Mouse (Mus musculus): ENCODE data around the gene Wipi2. TPM values are rescaled to one million over a fixed set of nuclear protein-coding genes. Genes with fewer than 3 reads are reported as not detected.

Gene Wipi2
- total and polyA plus RNA-seq, 2 experiments from 2014 or later = 19.6 to 37.2 TPM

- no peaks in the 10 kb centered on the region for H3K9me3 ChIP-seq (replicated peaks; ENCODE audit: control insufficient read depth, low read length)
- DNase-seq (ENCODE audit: low spot score) (no peak), ATAC-seq (ENCODE audit: insufficient read depth, low read depth) (no peak)
- WGBS = 3% methylated on average over 42 of the region's 42 CpGs
- H3K27me3 ChIP-seq (ENCODE audit: control insufficient read depth, insufficient read depth, low read length) = peaks cover 35% of the 10 kb centered on the region
- H3K9ac ChIP-seq (replicated peaks; ENCODE audit: low read depth, low read length) = no peak within 1 kb of the TSS
- no peak for TF ChIP-seq EP300 (IDR thresholded peaks at IDR 0.05; ENCODE audit: low read depth)
- TF ChIP-seq CTCF (IDR thresholded peaks at IDR 0.05; ENCODE audit: low read depth) = no peak
- H3K4me2 ChIP-seq (ENCODE audit: low read depth, low read length) = peak within 1 kb of the TSS; percentile 52
- peak within 1 kb of the TSS; percentile 33 for H3K4me3 ChIP-seq (ENCODE audit: low read depth, low read length)
- 0 out of 2 replicates have a peak, but pooled peaks cover 4% of the 10 kb centered on the region for H3K4me1 ChIP-seq (ENCODE audit: control insufficient read depth, insufficient read depth)
- H3K36me3 ChIP-seq (replicated peaks; ENCODE audit: control insufficient read depth, insufficient read depth, low read length) = no peaks in the 10 kb centered on the region
- no peak within 1 kb of the TSS for H3K27ac ChIP-seq (ENCODE audit: low read depth)
Observed at GRCm38 (mm10) chr5:142608259-142608988, 19.1 kb upstream of the Wipi2 start, which contains the start of gene Mmd2. Gene Mmd2, minus strand, starts transcription at chr5:142608800.

GRCm38 (mm10) chr5:142608989-142609325, 18.5 kb upstream of the Wipi2 start:
- no peak overlapping the region for H3K9ac ChIP-seq (replicated peaks; ENCODE audit: low read depth, low read length)
- peak overlapping the region; percentile 33; the same call in 1 of the 2 replicates for H3K4me3 ChIP-seq (ENCODE audit: low read depth, low read length)
- no peaks in the 10 kb centered on the region for H3K36me3 ChIP-seq (replicated peaks; ENCODE audit: control insufficient read depth, insufficient read depth, low read length)
- no peaks in the 10 kb centered on the region for H3K9me3 ChIP-seq (replicated peaks; ENCODE audit: control insufficient read depth, low read length)
- ATAC-seq (ENCODE audit: insufficient read depth, low read depth) = no peak
- TF ChIP-seq CTCF (IDR thresholded peaks at IDR 0.05; ENCODE audit: low read depth) = no peak
- TF ChIP-seq EP300 (IDR thresholded peaks at IDR 0.05; ENCODE audit: low read depth) = no peak
- peaks cover 35% of the 10 kb centered on the region for H3K27me3 ChIP-seq (ENCODE audit: control insufficient read depth, insufficient read depth, low read length)
- H3K27ac ChIP-seq (ENCODE audit: low read depth) = no peak overlapping the region
- no peak for DNase-seq (ENCODE audit: low spot score)
- WGBS = 8% methylated on average over 4 of the region's 4 CpGs
- H3K4me1 ChIP-seq (ENCODE audit: control insufficient read depth, insufficient read depth) = 0 out of 2 replicates have a peak, but pooled peaks cover 4% of the 10 kb centered on the region
- peak overlapping the region; percentile 52 for H3K4me2 ChIP-seq (ENCODE audit: low read depth, low read length)

GRCm38 (mm10) chr5:142610362-142610761, 17.1 kb upstream of the Wipi2 start:
- H3K36me3 ChIP-seq (replicated peaks; ENCODE audit: control insufficient read depth, insufficient read depth, low read length) = no peaks in the 10 kb centered on the region
- no peak overlapping the region for H3K27ac ChIP-seq (ENCODE audit: low read depth)
- 80% methylated on average over 4 of the region's 4 CpGs for WGBS
- H3K4me1 ChIP-seq (ENCODE audit: control insufficient read depth, insufficient read depth) = 0 out of 2 replicates have a peak, but pooled peaks cover 4% of the 10 kb centered on the region
- no peak overlapping the region for H3K4me2 ChIP-seq (ENCODE audit: low read depth, low read length)
- no peaks in the 10 kb centered on the region for H3K9me3 ChIP-seq (replicated peaks; ENCODE audit: control insufficient read depth, low read length)
- DNase-seq (ENCODE audit: low spot score) (no peak), ATAC-seq (ENCODE audit: insufficient read depth, low read depth) (no peak)
- no peak overlapping the region for H3K9ac ChIP-seq (replicated peaks; ENCODE audit: low read depth, low read length)
- H3K27me3 ChIP-seq (ENCODE audit: control insufficient read depth, insufficient read depth, low read length) = peaks cover 35% of the 10 kb centered on the region
- TF ChIP-seq CTCF (IDR thresholded peaks at IDR 0.05; ENCODE audit: low read depth) = no peak
- TF ChIP-seq EP300 (IDR thresholded peaks at IDR 0.05; ENCODE audit: low read depth) = no peak
- H3K4me3 ChIP-seq (ENCODE audit: low read depth, low read length) = no peak overlapping the region

- peaks cover 4% of the 10 kb centered on the region; the same call in 1 of the 2 replicates for H3K27me3 ChIP-seq (ENCODE audit: control insufficient read depth, insufficient read depth, low read length)
- WGBS = 67% methylated on average over 3 of the region's 3 CpGs
- no peak overlapping the region for H3K9ac ChIP-seq (replicated peaks; ENCODE audit: low read depth, low read length)
- no peak overlapping the region for H3K27ac ChIP-seq (ENCODE audit: low read depth)
- H3K4me1 ChIP-seq (ENCODE audit: control insufficient read depth, insufficient read depth) = no peaks in the 10 kb centered on the region
- TF ChIP-seq CTCF (IDR thresholded peaks at IDR 0.05; ENCODE audit: low read depth) (no peak), EP300 (IDR thresholded peaks at IDR 0.05; ENCODE audit: low read depth) (no peak)
- no peaks in the 10 kb centered on the region for H3K9me3 ChIP-seq (replicated peaks; ENCODE audit: control insufficient read depth, low read length)
- ATAC-seq (ENCODE audit: insufficient read depth, low read depth) (no peak), DNase-seq (ENCODE audit: low spot score) (no peak)
- no peak overlapping the region for H3K4me3 ChIP-seq (ENCODE audit: low read depth, low read length)
- H3K36me3 ChIP-seq (replicated peaks; ENCODE audit: control insufficient read depth, insufficient read depth, low read length) = no peaks in the 10 kb centered on the region
- H3K4me2 ChIP-seq (ENCODE audit: low read depth, low read length) = no peak overlapping the region
Observed at GRCm38 (mm10) chr5:142614513-142614912, 13.0 kb upstream of the Wipi2 start.

- DNase-seq (ENCODE audit: low spot score) = no peak
- Histone ChIP-seq H3K4me1 (ENCODE audit: control insufficient read depth, insufficient read depth) (no peaks in the 10 kb centered on the region), H3K4me2 (ENCODE audit: low read depth, low read length) (no peak overlapping the region), H3K4me3 (ENCODE audit: low read depth, low read length) (no peak overlapping the region), H3K27me3 (ENCODE audit: control insufficient read depth, insufficient read depth, low read length) (no peaks in the 10 kb centered on the region), H3K27ac (ENCODE audit: low read depth) (no peak overlapping the region), H3K9ac (replicated peaks; ENCODE audit: low read depth, low read length) (no peak overlapping the region), H3K9me3 (replicated peaks; ENCODE audit: control insufficient read depth, low read length) (no peaks in the 10 kb centered on the region), H3K36me3 (replicated peaks; ENCODE audit: control insufficient read depth, insufficient read depth, low read length) (no peaks in the 10 kb centered on the region)
- WGBS = 69% methylated on average over 4 of the region's 4 CpGs
- TF ChIP-seq CTCF (IDR thresholded peaks at IDR 0.05; ENCODE audit: low read depth) (no peak), EP300 (IDR thresholded peaks at IDR 0.05; ENCODE audit: low read depth) (no peak)
- no peak for ATAC-seq (ENCODE audit: insufficient read depth, low read depth)
Observed at GRCm38 (mm10) chr5:142615638-142616037, 11.9 kb upstream of the Wipi2 start.
